Mouse (Mus musculus) hindbrain, postnatal 0 days (tissue): ENCODE measurements around the gene Pxk. TPM values are rescaled to one million over a fixed set of nuclear protein-coding genes. Genes with fewer than 3 reads are reported as not detected.

Source experiments
- ATAC-seq: fragments of 200-750 bp; cut with Nextera tagmentation; 2 replicates; pipeline ENCODE4 v1.8.0; 2017; ENCODE audit warnings: mild to moderate bottlenecking, moderate TSS enrichment, moderate library complexity
- DNase-seq: peaks from one replicate; pipeline ENCODE4 v3.0.0-alpha.2; 2015; ENCODE audit warnings: low spot score
- H3K27ac ChIP-seq: fragments of 300-500 bp; sonication (generic); 2 replicates; pipeline ENCODE4 v1.5.1; 2014; ENCODE audit warnings: mild to moderate bottlenecking
- H3K27me3 ChIP-seq: fragments of 300-500 bp; sonication (generic); 2 replicates; pipeline ENCODE4 v1.6.1; 2014; ENCODE audit warnings: low read length, mixed read lengths; ENCODE audit not compliant: insufficient read depth
- H3K36me3 ChIP-seq: fragments of 300-500 bp; sonication (generic); 2 replicates; pipeline ENCODE4 v1.6.1; 2014; ENCODE audit warnings: low read length, mixed read lengths; ENCODE audit not compliant: insufficient read depth
- H3K4me1 ChIP-seq: fragments of 300-500 bp; sonication (generic); 2 replicates; pipeline ENCODE4 v1.6.1; 2014; ENCODE audit warnings: antibody characterized with exemption, low read length, mixed read lengths; ENCODE audit not compliant: insufficient read depth
- H3K4me2 ChIP-seq: fragments of 300-500 bp; sonication (generic); 2 replicates; pipeline ENCODE4 v1.6.1; 2014; ENCODE audit warnings: low read depth, mild to moderate bottlenecking, low read length, moderate library complexity, mixed read lengths
- H3K4me3 ChIP-seq: fragments of 300-500 bp; sonication (generic); 2 replicates; pipeline ENCODE4 v1.5.1; 2014; ENCODE audit warnings: low read length
- H3K9ac ChIP-seq: fragments of 300-500 bp; sonication (generic); replicated peaks from 2 replicates; pipeline ENCODE4 v1.6.1; 2014; ENCODE audit warnings: mild to moderate bottlenecking, low read length, moderate library complexity, mixed read lengths
- H3K9me3 ChIP-seq: fragments of 300-500 bp; sonication (generic); 2 replicates; pipeline ENCODE4 v1.6.1; 2016; ENCODE audit warnings: low read length, mixed read lengths
- CTCF ChIP-seq: IDR thresholded peaks from 2 replicates; pipeline ENCODE4 v1.5.1; 2016; ENCODE audit warnings: antibody characterized with exemption, control low read depth, low read depth
- WGBS: fragments of 180-500 bp; shearing (Covaris S2); extraction: QIAGEN DNeasy Blood & Tissue Kit; methylation state at CpG from one replicate; pipeline ENCODE4 v1.1.7; 2014; 5-methylcytosine and 5-hydroxymethylcytosine counted together
- polyA plus RNA-seq: library from polyadenylated mRNA; unstranded; fragments of >200 nt; fragmentation: Nextera tagmentation; extraction: Ambion mirVana; gene quantifications from 2 replicates; pipeline ENCODE4 v1.2.1, GENCODE M21; 2015
- total RNA-seq: library from RNA; depleted of rRNA; stranded (reverse); fragments of >200 nt; gene quantifications from 2 replicates; pipeline ENCODE4 v1.2.3, GENCODE M21; 2014

The Pxk gene
- total and polyA plus RNA-seq, 2 experiments from 2014 or later: 36.3 to 57.4 TPM

DNA sequence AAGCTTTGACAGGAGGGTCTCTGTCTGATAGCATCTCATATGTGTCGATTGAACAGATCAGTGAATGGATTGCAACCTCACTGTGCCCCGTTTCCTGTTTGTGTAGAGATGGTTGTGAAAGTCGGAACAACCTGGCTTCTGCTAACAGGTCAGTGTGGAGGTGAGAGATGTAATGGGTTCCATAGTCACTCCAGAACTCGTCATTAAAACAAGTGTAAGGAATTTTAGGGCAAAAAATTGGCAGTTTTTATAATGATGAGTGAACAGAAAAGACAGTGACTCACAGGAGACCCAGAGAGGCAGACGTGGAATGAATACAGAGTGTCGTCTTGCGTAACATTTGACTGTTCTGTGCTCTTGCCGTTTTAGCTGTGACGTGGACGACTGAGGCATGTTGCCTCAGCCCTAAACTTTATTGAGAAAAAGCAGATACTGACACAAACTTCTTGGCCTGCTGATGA lies 1.6 kb downstream of the Pxk start:
- H3K9ac ChIP-seq: no peak overlapping the region
- ATAC-seq: no peak
- no peak for TF ChIP-seq CTCF

DNA sequence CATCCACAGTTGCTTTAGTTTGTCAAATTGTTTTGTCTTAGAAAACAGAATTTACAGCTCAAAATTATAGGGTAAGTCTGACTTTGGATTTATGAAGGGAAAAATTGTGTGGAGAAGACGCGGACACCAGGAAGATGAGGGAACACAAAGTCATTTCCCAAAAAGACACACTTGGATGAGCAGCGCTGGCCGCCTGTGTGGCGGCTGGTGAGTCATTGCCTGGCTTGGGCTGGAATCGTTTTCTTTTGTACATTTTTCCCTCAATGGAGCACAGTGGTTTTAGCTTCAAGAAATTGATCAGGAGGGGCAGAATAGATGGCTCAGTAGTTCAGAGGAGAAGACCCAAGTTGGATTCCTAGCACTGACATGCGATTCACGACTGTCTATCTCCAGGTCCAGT lies 3.9 kb downstream of the Pxk start:
- no peak overlapping the region for H3K4me2 ChIP-seq
- H3K27ac ChIP-seq: no peak overlapping the region
- H3K36me3 ChIP-seq: no peaks in the 10 kb centered on the region
- no peak for TF ChIP-seq CTCF
- no peak overlapping the region for H3K9ac ChIP-seq
- WGBS: 81% methylated on average over 8 of the region's 8 CpGs
- ATAC-seq (no peak), DNase-seq (no peak)
- no peaks in the 10 kb centered on the region for H3K9me3 ChIP-seq
- peaks cover 11% of the 10 kb centered on the region for H3K4me1 ChIP-seq
- no peaks in the 10 kb centered on the region for H3K27me3 ChIP-seq
- H3K4me3 ChIP-seq: no peak overlapping the region

More for the DNA sequence above, 1.6 kb downstream of the Pxk start:
- peak overlapping the region; percentile 93 for H3K4me3 ChIP-seq
- peak overlapping the region; percentile 76 for H3K4me2 ChIP-seq
- peaks cover 11% of the 10 kb centered on the region for H3K4me1 ChIP-seq
- no peaks in the 10 kb centered on the region for H3K36me3 ChIP-seq
- H3K27me3 ChIP-seq: no peaks in the 10 kb centered on the region
- no peak for DNase-seq
- no peaks in the 10 kb centered on the region for H3K9me3 ChIP-seq
- H3K27ac ChIP-seq: no peak overlapping the region
- 52% methylated on average over 10 of the region's 10 CpGs for WGBS

DNA sequence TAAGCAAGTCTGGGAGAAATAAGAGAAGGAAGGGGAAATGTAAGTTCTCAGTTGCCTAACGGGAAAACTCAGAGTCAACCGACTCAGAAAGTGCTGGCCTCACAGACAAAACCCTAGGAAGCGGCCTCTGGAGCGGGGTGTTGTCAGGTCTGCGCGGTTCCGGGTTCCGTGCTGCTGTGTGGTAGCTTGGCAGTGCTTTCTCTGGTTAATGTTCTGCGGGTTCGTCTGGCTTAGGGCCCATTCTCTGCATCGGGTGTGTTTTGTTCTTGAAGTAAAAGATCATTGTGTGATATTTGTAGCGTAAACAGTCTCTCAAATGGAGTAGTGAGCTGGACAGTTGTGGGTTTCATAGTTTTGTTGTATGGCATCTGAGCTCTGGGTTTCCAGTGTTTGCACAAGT lies 4.7 kb downstream of the Pxk start:
- ATAC-seq (no peak), DNase-seq (no peak)
- Histone ChIP-seq H3K4me1 (peaks cover 10% of the 10 kb centered on the region), H3K27me3 (no peaks in the 10 kb centered on the region), H3K27ac (no peak overlapping the region), H3K36me3 (no peaks in the 10 kb centered on the region), H3K4me3 (no peak overlapping the region), H3K9me3 (no peaks in the 10 kb centered on the region), H3K9ac (no peak overlapping the region), H3K4me2 (no peak overlapping the region)
- WGBS: 57% methylated on average over 12 of the region's 12 CpGs
- TF ChIP-seq CTCF: no peak

DNA sequence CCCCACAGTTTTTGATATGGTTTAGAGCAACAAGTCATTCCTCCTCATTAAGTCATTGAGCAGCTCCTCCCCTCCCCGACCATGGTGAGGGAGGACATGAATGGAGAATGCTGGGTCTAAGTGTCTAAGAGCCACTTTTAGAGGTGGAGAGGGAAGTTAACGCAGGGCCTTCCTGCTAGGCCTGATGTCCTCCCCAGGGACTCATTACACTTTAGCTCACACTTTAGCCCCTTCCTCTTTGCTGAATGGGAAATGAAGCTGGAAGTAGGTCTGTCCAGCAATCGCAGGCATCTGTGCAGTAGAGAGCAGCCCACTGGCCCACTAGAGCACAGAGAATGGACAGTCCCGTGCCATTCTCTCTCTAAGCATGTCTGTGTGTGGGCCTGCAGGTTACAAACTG lies 10.0 kb downstream of the Pxk start:
- Histone ChIP-seq H3K9me3 (no peaks in the 10 kb centered on the region), H3K27ac (no peak overlapping the region), H3K4me2 (no peak overlapping the region), H3K27me3 (no peaks in the 10 kb centered on the region), H3K4me3 (no peak overlapping the region), H3K9ac (no peak overlapping the region), H3K36me3 (no peaks in the 10 kb centered on the region), H3K4me1 (no peaks in the 10 kb centered on the region)
- TF ChIP-seq CTCF: no peak
- DNase-seq (no peak), ATAC-seq (no peak)
- 94% methylated on average over 4 of the region's 4 CpGs for WGBS

DNA sequence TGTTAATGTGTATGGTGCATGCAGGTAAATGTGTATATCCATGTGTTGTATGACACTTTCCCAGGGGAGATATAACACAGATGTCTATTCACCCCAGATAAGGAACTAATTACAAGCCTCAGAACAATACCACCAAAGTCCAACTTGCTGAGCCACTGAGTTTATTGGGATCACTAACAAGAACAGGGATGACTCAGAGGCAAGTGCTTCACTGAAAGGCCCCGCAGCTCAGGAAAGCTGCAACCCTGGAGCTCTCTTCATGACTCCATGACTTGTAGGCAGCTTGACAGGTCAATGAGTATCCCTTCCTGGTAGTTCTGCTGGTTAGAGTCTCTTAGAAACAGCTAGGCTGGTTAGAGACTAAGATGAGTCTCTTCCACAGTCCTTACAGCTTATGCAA lies 11.0 kb downstream of the Pxk start:
- WGBS: 88% methylated on average over 1 of the region's 1 CpGs
- no peak overlapping the region for H3K4me3 ChIP-seq
- DNase-seq: no peak

DNA sequence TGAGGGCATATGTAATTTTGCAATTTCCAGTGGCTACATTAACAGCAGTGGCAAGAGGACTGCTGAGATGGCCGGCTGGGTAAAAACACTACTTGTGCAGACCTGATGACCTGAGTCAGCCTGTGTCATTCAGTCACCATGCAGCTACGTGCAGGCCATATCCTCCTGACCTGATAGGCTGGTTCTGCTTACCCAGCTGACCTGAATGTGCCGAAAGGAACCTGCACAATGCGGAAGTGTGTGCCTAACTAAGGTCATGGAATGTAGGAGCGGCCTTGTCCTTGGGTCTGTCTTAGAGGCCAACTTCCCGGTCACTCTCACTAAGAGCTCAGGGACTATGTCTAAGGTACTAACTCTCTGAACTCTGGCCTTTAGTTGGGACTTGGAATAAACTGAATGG lies 13.5 kb downstream of the Pxk start:
- H3K27ac ChIP-seq: no peak overlapping the region
- no peaks in the 10 kb centered on the region for H3K36me3 ChIP-seq
- no peaks in the 10 kb centered on the region for H3K4me1 ChIP-seq
- WGBS: 91% methylated on average over 6 of the region's 6 CpGs
- no peak overlapping the region for H3K4me3 ChIP-seq
- H3K9ac ChIP-seq: no peak overlapping the region
- no peak for TF ChIP-seq CTCF
- H3K4me2 ChIP-seq: no peak overlapping the region
- ATAC-seq (no peak; the same call in 1 of the 2 replicates), DNase-seq (no peak)
- no peaks in the 10 kb centered on the region for H3K9me3 ChIP-seq
- no peaks in the 10 kb centered on the region for H3K27me3 ChIP-seq

More for the DNA sequence above, 11.0 kb downstream of the Pxk start:
- Histone ChIP-seq H3K4me2 (no peak overlapping the region), H3K4me1 (no peaks in the 10 kb centered on the region), H3K36me3 (no peaks in the 10 kb centered on the region), H3K27me3 (no peaks in the 10 kb centered on the region), H3K9ac (no peak overlapping the region), H3K27ac (no peak overlapping the region), H3K9me3 (no peaks in the 10 kb centered on the region)
- TF ChIP-seq CTCF: no peak
- ATAC-seq: no peak

DNA sequence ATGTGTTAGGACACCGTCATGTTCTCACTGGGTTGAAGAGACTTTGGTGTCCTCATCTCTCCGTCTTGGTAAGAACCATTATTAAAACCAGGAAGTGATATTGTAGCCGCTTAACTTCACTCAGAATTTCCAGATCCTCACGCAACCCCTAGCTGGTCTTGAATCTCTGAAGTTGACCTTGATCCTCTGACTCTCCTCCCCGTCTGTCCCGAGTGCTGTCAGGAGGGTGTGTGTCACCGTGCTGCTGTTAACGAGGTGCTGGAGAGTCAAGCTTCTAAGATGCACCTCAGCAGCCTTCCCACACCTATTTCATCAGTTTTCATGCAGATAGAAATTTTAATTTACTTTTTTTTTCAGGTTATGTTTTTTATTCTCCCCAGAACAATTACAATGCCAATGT lies 14.0 kb downstream of the Pxk start:
- H3K27ac ChIP-seq: no peak overlapping the region
- DNase-seq (no peak), ATAC-seq (no peak)
- no peaks in the 10 kb centered on the region for H3K27me3 ChIP-seq
- no peaks in the 10 kb centered on the region for H3K4me1 ChIP-seq
- no peak overlapping the region for H3K4me2 ChIP-seq
- no peaks in the 10 kb centered on the region for H3K9me3 ChIP-seq
- no peak overlapping the region for H3K9ac ChIP-seq
- no peaks in the 10 kb centered on the region for H3K36me3 ChIP-seq
- 92% methylated on average over 8 of the region's 8 CpGs for WGBS
- TF ChIP-seq CTCF: no peak
- H3K4me3 ChIP-seq: no peak overlapping the region
